Mouse (Mus musculus): ENCODE results near the gene Gng8. TPM values are rescaled to one million over a fixed set of nuclear protein-coding genes. Genes with fewer than 3 reads are reported as not detected.

The Gng8 gene
- polyA plus RNA-seq (2014; fragmentation: Nextera tagmentation; extraction: Ambion mirVana) = 10.8 and 11.1 TPM in 2 replicates

DNA sequence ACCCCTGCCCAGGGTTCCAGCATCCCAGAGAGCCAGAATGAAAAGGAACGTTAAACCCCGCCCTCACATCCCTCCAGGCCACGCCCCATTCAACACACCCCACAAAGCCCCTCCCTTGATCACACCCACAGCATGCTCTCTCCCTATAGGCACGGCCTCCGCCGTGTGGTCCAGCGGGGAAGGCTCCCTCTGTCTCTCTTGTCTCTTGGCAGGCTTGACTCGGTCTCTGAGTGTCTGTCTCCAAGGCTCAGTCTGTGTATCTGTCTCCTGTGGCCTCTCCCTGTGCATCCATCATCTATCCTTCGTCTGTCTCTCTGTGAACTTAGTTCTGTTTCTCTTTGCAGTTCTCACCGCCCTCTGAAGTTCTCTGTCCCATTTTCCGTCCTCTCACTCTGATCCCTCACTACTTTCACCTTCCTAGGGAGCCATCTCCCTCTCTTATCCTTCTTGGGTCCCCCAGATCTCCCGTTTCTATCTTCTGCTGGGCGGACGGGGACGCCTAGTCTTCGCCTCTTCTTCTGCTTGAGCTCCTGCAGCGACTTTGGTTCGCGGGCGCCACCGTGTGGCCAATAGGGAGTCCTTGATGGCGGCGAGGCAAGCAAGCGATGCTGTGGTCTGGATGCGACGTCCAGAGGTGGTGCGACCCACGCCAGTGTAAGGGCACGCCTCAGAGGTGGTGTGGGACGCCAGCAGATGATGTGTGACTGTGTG is at the start of gene Gng8:
Gene Gng8 (plus strand): TSS at position 146 of the 711 bp plus-strand sequence.
- peak; percentile 97 for DNase-seq
- Histone ChIP-seq H3K4me1 (ENCODE audit: insufficient read depth) (peaks cover 8% of the 10 kb centered on the region; the same call in 1 of the 2 replicates), H3K4me3 (ENCODE audit: low read depth, low read length) (peak within 1 kb of the TSS; percentile 37), H3K4me2 (peak within 1 kb of the TSS; percentile 74), H3K9ac (peak within 1 kb of the TSS; percentile 21; the same call in 1 of the 2 replicates), H3K36me3 (ENCODE audit: insufficient read depth) (peaks cover 14% of the 10 kb centered on the region), H3K9me3 (ENCODE audit: low read depth, low read length) (no peaks in the 10 kb centered on the region), H3K27ac (ENCODE audit: low read depth) (peak within 1 kb of the TSS; percentile 97), H3K27me3 (ENCODE audit: insufficient read depth, low read length) (peaks cover 18% of the 10 kb centered on the region; the same call in 1 of the 2 replicates)
- TF ChIP-seq CTCF (IDR thresholded peaks at IDR 0.05; ENCODE audit: low read depth) = peak; percentile 96
- peak; percentile 84 for ATAC-seq (ENCODE audit: insufficient read depth)
- under 1% methylated on average over 30 of the region's 30 CpGs for WGBS

- Histone ChIP-seq H3K27ac (ENCODE audit: low read depth) (peak within 1 kb of the TSS; percentile 86), H3K36me3 (ENCODE audit: insufficient read depth) (peaks cover 49% of the 10 kb centered on the region), H3K9ac (peak within 1 kb of the TSS; percentile 75), H3K27me3 (ENCODE audit: insufficient read depth, low read length) (no peaks in the 10 kb centered on the region), H3K4me3 (ENCODE audit: low read depth, low read length) (peak within 1 kb of the TSS; percentile 64), H3K4me2 (peak within 1 kb of the TSS; percentile 98), H3K9me3 (ENCODE audit: low read depth, low read length) (no peaks in the 10 kb centered on the region), H3K4me1 (ENCODE audit: insufficient read depth) (peaks cover 16% of the 10 kb centered on the region)
- peak; percentile 96 for DNase-seq
- no peak for TF ChIP-seq CTCF (IDR thresholded peaks at IDR 0.05; ENCODE audit: low read depth)
- ATAC-seq (ENCODE audit: insufficient read depth) = peak; percentile 86
- WGBS = under 1% methylated on average over 32 of the region's 32 CpGs
These were observed 48.9 kb upstream of the Gng8 start, which contains the start of gene Prkd2 for GRCm38 (mm10) chr7:16842645-16843063. Gene Prkd2 (plus strand): TSS chr7:16842902.

GRCm38 (mm10) chr7:16843441-16844171 is 48.0 kb upstream of the Gng8 start:
- Histone ChIP-seq H3K27me3 (ENCODE audit: insufficient read depth, low read length) (no peaks in the 10 kb centered on the region), H3K9ac (peak overlapping the region; percentile 75), H3K9me3 (ENCODE audit: low read depth, low read length) (no peaks in the 10 kb centered on the region), H3K4me2 (peak overlapping the region; percentile 98), H3K36me3 (ENCODE audit: insufficient read depth) (peaks cover 40% of the 10 kb centered on the region), H3K4me3 (ENCODE audit: low read depth, low read length) (peak overlapping the region; percentile 64), H3K4me1 (ENCODE audit: insufficient read depth) (peaks cover 16% of the 10 kb centered on the region), H3K27ac (ENCODE audit: low read depth) (peak overlapping the region; percentile 86)
- WGBS = 1% methylated on average over 33 of the region's 33 CpGs
- ATAC-seq (ENCODE audit: insufficient read depth) (no peak), DNase-seq (peak; percentile 41)
- TF ChIP-seq CTCF (IDR thresholded peaks at IDR 0.05; ENCODE audit: low read depth) = peak; percentile 4; the same call in 1 of the 2 replicates

DNA sequence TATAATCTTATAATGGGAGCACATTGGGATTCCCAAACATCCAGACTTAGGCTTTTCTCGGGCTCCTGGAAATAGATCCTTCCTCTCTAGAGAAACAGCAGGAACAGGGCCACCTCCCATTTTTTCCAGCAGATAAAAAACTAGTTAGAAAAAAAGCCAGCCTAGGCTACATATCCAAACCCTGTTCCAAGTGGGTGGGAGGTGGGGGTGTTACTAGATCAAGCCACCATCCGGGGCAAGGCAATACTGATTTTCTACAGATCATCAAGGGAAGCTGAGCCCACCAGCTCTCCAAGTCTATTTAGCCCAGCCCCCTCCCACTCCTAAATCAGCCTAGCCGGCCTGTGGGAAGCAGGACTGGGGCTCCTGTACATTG is 46.9 kb upstream of the Gng8 start:
- Histone ChIP-seq H3K4me1 (ENCODE audit: insufficient read depth) (peaks cover 16% of the 10 kb centered on the region), H3K36me3 (ENCODE audit: insufficient read depth) (peaks cover 38% of the 10 kb centered on the region), H3K27ac (ENCODE audit: low read depth) (peak overlapping the region; percentile 22; the same call in 1 of the 2 replicates), H3K27me3 (ENCODE audit: insufficient read depth, low read length) (no peaks in the 10 kb centered on the region), H3K4me2 (peak overlapping the region; percentile 98), H3K4me3 (ENCODE audit: low read depth, low read length) (peak overlapping the region; percentile 64), H3K9me3 (ENCODE audit: low read depth, low read length) (no peaks in the 10 kb centered on the region), H3K9ac (peak overlapping the region; percentile 14)
- no peak for ATAC-seq (ENCODE audit: insufficient read depth)
- WGBS = 63% methylated on average over 3 of the region's 3 CpGs
- DNase-seq = no peak
- no peak for TF ChIP-seq CTCF (IDR thresholded peaks at IDR 0.05; ENCODE audit: low read depth)

DNA sequence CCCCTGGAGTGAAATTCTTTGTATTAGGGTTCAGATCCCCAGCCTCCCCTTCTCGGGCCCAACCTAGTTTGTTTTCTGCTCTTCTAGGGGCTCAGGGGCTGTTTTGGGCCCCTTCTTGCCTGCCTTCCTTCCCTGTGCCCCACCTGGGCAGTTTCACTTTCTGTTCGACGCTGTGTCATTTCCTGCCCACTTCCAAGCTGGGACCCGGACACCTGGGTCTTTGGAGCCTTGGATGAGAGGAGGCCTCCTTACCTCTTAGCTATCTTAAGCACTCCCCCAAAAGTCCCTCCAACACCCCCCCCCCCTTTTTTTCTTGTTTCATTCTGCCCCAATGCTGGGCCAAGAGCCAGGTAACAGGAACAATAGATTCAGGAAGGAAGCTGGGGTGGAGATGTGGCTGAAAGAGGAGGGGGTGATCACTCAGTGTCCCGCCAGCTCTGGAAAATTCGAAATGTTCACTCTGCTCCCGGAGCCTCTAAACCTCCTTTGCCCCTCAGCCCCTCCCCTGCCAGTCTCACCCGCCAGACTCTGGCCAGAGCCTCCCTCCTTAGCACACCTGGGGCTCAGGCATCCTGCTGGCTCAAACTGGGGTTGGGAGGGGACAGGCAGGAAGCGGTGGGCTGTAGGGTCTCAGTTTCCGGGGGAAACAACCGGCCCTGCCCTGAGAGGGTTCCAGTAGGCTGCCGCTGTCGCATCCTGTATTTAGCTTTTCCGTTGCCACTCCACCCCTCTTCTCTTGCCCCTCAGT is 46.3 kb upstream of the Gng8 start:
- WGBS = 29% methylated on average over 14 of the region's 14 CpGs
- Histone ChIP-seq H3K36me3 (ENCODE audit: insufficient read depth) (peaks cover 38% of the 10 kb centered on the region), H3K9ac (peak overlapping the region; percentile 14), H3K4me3 (ENCODE audit: low read depth, low read length) (peak overlapping the region; percentile 64), H3K4me2 (peak overlapping the region; percentile 98), H3K27me3 (ENCODE audit: insufficient read depth, low read length) (no peaks in the 10 kb centered on the region), H3K27ac (ENCODE audit: low read depth) (peak overlapping the region; percentile 22; the same call in 1 of the 2 replicates), H3K9me3 (ENCODE audit: low read depth, low read length) (no peaks in the 10 kb centered on the region), H3K4me1 (ENCODE audit: insufficient read depth) (peaks cover 16% of the 10 kb centered on the region)
- TF ChIP-seq CTCF (IDR thresholded peaks at IDR 0.05; ENCODE audit: low read depth) = no peak
- DNase-seq = peak; percentile 52
- peak; percentile 9; the same call in 1 of the 2 replicates for ATAC-seq (ENCODE audit: insufficient read depth)

DNA sequence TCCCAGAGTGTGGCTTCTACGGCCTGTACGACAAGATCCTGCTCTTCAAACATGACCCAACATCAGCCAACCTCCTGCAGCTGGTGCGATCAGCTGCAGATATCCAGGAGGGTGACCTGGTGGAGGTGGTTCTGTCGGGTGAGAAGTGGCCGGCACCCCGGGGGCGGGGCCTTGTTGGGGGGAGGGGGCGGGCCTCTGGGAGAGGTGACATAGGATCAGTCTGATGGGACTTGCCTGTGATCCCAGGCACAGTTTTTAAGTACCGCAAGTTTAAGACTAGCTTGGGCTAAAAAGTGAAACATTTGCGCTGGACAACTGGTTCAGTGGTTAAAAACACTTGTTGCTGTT is 45.8 kb upstream of the Gng8 start:
- H3K4me1 ChIP-seq (ENCODE audit: insufficient read depth) = peaks cover 16% of the 10 kb centered on the region
- peak overlapping the region; percentile 98 for H3K4me2 ChIP-seq
- no peak for TF ChIP-seq CTCF (IDR thresholded peaks at IDR 0.05; ENCODE audit: low read depth)
- ATAC-seq (ENCODE audit: insufficient read depth) = no peak
- no peak for DNase-seq
- WGBS = 27% methylated on average over 10 of the region's 10 CpGs
- H3K9me3 ChIP-seq (ENCODE audit: low read depth, low read length) = no peaks in the 10 kb centered on the region
- H3K27me3 ChIP-seq (ENCODE audit: insufficient read depth, low read length) = no peaks in the 10 kb centered on the region
- H3K36me3 ChIP-seq (ENCODE audit: insufficient read depth) = peaks cover 38% of the 10 kb centered on the region
- peak overlapping the region; percentile 64 for H3K4me3 ChIP-seq (ENCODE audit: low read depth, low read length)
- H3K9ac ChIP-seq = peak overlapping the region; percentile 14
- peak overlapping the region; percentile 22; the same call in 1 of the 2 replicates for H3K27ac ChIP-seq (ENCODE audit: low read depth)

All from lung, embryonic 14.5 days (tissue).